In the genomic region with DNA sequence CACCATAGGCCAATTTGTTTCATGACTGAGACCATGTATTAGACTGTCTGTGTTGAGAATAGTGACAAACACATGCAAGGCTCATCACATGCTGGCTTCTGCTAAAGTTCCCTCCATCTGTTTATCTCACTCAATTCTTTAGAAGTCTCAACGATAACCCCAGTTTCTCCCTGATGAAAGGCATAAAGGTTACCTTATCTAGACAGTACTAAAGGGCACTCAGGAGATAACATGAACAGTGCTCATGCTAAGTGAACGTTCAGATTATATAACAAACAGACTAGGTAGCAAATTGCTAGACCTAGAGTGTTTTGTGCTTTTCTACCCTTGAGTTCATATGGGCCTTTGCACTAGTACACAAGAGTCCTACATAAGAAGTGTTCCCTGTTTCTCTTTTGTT, we compare ENCODE assay signal across 28 mouse cellular contexts. TPM values are rescaled to one million over a fixed set of nuclear protein-coding genes. Genes with fewer than 3 reads are reported as not detected.
DNase-seq lines count a peak whose midpoint lies in the region; ATAC-seq and TF ChIP-seq lines count a peak whose summit lies in the region.
"Had no signal": no experiment of that assay in that cellular context is flagged by ENCODE, and none has a peak within 500 bp of the region (broad histone marks: within the 10 kb centered on the region; RNA-seq: fewer than 3 reads in every experiment).

No protein-coding gene starts in this region.

- no peak for TF ChIP-seq RAD21 in MEL (IDR thresholded peaks at IDR 0.05; ENCODE audit: low read depth, low read length)

- ATAC-seq in liver, embryonic 11.5 days (replicated peaks; ENCODE audit: low FRiP score): peak; percentile 78
- peak; percentile 62 for ATAC-seq in liver, embryonic 14.5 days (ENCODE audit: insufficient read depth)
- ATAC-seq: activated CD4-positive, CD25-positive, alpha-beta regulatory T cell, adult 4 months; CD4-positive, CD25-positive, alpha-beta regulatory T cell, adult 4 months; forebrain, embryonic 13.5 days; forebrain, embryonic 16.5 days; hindbrain, embryonic 16.5 days had no signal

- no peak for TF ChIP-seq CTCF in MEL (IDR thresholded peaks at IDR 0.05 in 2 of 3, conservative IDR thresholded peaks at IDR 0.05 in 1 of 3; ENCODE audit: control insufficient read depth in 1 of 3, insufficient read depth in 1 of 3, low read depth in 2 of 3, low read length in 3 of 3, poor library complexity in 1 of 3, severe bottlenecking in 1 of 3)
- TF ChIP-seq CTCF in liver, embryonic 14.5 days (IDR thresholded peaks at IDR 0.05; ENCODE audit: low read depth): no peak

- no peak; a peak in 1 of 4 replicates for TF ChIP-seq EP300 in MEL (IDR thresholded peaks at IDR 0.05; ENCODE audit: low read depth in 1 of 2, low read length in 2 of 2)
- no peak for TF ChIP-seq EP300 in liver, embryonic 14.5 days (IDR thresholded peaks at IDR 0.05; ENCODE audit: low read depth)

- TF ChIP-seq POLR2A in MEL (IDR thresholded peaks at IDR 0.05; ENCODE audit: control insufficient read depth in 1 of 2, insufficient read depth in 1 of 2, low read depth in 1 of 2, low read length in 2 of 2, poor library complexity in 1 of 2): no peak

- no peaks in the 10 kb centered on the region for H3K9me3 ChIP-seq in liver, embryonic 11.5 days (ENCODE audit: control insufficient read depth, low read length)
- no peaks in the 10 kb centered on the region for H3K9me3 ChIP-seq in MEL (replicated peaks; ENCODE audit: insufficient read depth, low read length)
- H3K9me3 ChIP-seq in liver, embryonic 14.5 days (ENCODE audit: control insufficient read depth, low read length): no peaks in the 10 kb centered on the region
- H3K9me3 ChIP-seq in hindbrain, embryonic 10.5 days: no peaks in the 10 kb centered on the region
- H3K9me3 ChIP-seq: forebrain, embryonic 10.5 days; forebrain, embryonic 13.5 days; heart, embryonic 10.5 days; heart, embryonic 13.5 days; hindbrain, embryonic 13.5 days had no signal

- peaks cover 5% of the 10 kb centered on the region; the same call in 1 of the 2 replicates for H3K4me1 ChIP-seq in liver, embryonic 11.5 days (replicated peaks; ENCODE audit: control insufficient read depth, insufficient read depth, low read length)
- H3K4me1 ChIP-seq in MEL (ENCODE audit: control insufficient read depth in 1 of 2, insufficient read depth in 2 of 2, low read length in 2 of 2): no peaks in the 10 kb centered on the region
- H3K4me1 ChIP-seq in liver, embryonic 14.5 days (replicated peaks; ENCODE audit: control insufficient read depth in 2 of 2, insufficient read depth in 2 of 2, low read length in 1 of 2): peaks cover 0 to 4% of the 10 kb centered on the region in 2 experiments; a peak in 2 of 4 replicates
- no peaks in the 10 kb centered on the region for H3K4me1 ChIP-seq in hindbrain, embryonic 10.5 days (replicated peaks)
- H3K4me1 ChIP-seq: forebrain, embryonic 10.5 days; forebrain, embryonic 13.5 days; heart, embryonic 10.5 days; hindbrain, embryonic 13.5 days had no signal

- no peak overlapping the region for H3K27ac ChIP-seq in liver, embryonic 11.5 days (ENCODE audit: low read depth, low read length)
- H3K27ac ChIP-seq in MEL (ENCODE audit: control insufficient read depth, low read depth, low read length): no peak overlapping the region
- no peak overlapping the region for H3K27ac ChIP-seq in liver, embryonic 14.5 days
- no peak overlapping the region for H3K27ac ChIP-seq in hindbrain, embryonic 10.5 days
- H3K27ac ChIP-seq: forebrain, embryonic 10.5 days; forebrain, embryonic 13.5 days; heart, adult 2 months; heart, embryonic 10.5 days; heart, embryonic 13.5 days; hindbrain, embryonic 13.5 days had no signal

- no peak overlapping the region for H3K4me2 ChIP-seq in liver, embryonic 11.5 days
- no peak overlapping the region for H3K4me2 ChIP-seq in liver, embryonic 14.5 days (ENCODE audit: low read depth)
- H3K4me2 ChIP-seq: forebrain, embryonic 13.5 days; heart, embryonic 13.5 days; hindbrain, embryonic 13.5 days had no signal

- no peaks in the 10 kb centered on the region for H3K79me2 ChIP-seq in MEL (ENCODE audit: control insufficient read depth, insufficient read depth, low read length, poor library complexity)

- no peaks in the 10 kb centered on the region for H3K27me3 ChIP-seq in liver, embryonic 11.5 days (replicated peaks; ENCODE audit: control insufficient read depth, insufficient read depth, low read length)
- H3K27me3 ChIP-seq in MEL (ENCODE audit: control insufficient read depth in 1 of 2, insufficient read depth in 2 of 2, low read length in 2 of 2): no peaks in the 10 kb centered on the region
- H3K27me3 ChIP-seq in liver, embryonic 14.5 days (ENCODE audit: control insufficient read depth, insufficient read depth, low read length): no peaks in the 10 kb centered on the region
- no peaks in the 10 kb centered on the region for H3K27me3 ChIP-seq in hindbrain, embryonic 10.5 days (ENCODE audit: insufficient read depth, poor library complexity, severe bottlenecking)
- H3K27me3 ChIP-seq: forebrain, embryonic 13.5 days; heart, embryonic 13.5 days; hindbrain, embryonic 13.5 days had no signal

- DNase-seq in liver, embryonic 11.5 days (ENCODE audit: low spot score): no peak
- DNase-seq in liver (no peak), MEL (ENCODE audit: low read depth, low spot score) (peak; percentile 5)
- peak; percentile 17 for DNase-seq in c-Kit-positive CD71-positive TER-119-negative erythroid progenitor cells, embryonic 14.5 days (ENCODE audit: low read depth)
- DNase-seq in liver, embryonic 14.5 days (ENCODE audit: low read depth in 3 of 3, low spot score in 3 of 3): peak in 1 of 3 experiments; percentile 4
- DNase-seq in layer of hippocampus, adult 11-12 months (ENCODE audit: low spot score): no peak
- DNase-seq in kidney, postnatal 25 days: no peak
- no peak for DNase-seq in hindbrain, embryonic 10.5 days (ENCODE audit: low spot score)
- DNase-seq: adrenal gland, adult 8-10 months; adrenal gland, postnatal 25 days; cerebellum, adult 11 months; cerebellum, adult 2 months; cerebellum, adult 9-11 months; cerebellum, postnatal 36 days; gastrocnemius, postnatal 10 days; gastrocnemius, postnatal 36 days; heart, adult 2 months; heart, postnatal 14 days; heart, postnatal 4 days had no signal

- 29% methylated on average over 2 of the region's 2 CpGs for WGBS in liver, embryonic 11.5 days
- 13% methylated on average over 2 of the region's 2 CpGs for WGBS in liver, embryonic 14.5 days (ENCODE audit: insufficient replicate concordance)
- WGBS in hindbrain, embryonic 10.5 days: 79% methylated on average over 2 of the region's 2 CpGs

- H3K9ac ChIP-seq in liver, embryonic 11.5 days (ENCODE audit: low read depth, low read length): no peak overlapping the region
- H3K9ac ChIP-seq in MEL (ENCODE audit: control insufficient read depth, low read depth, low read length, poor library complexity, severe bottlenecking): no peak overlapping the region
- H3K9ac ChIP-seq in liver, embryonic 14.5 days (replicated peaks): no peak overlapping the region
- H3K9ac ChIP-seq: forebrain, embryonic 13.5 days; heart, embryonic 13.5 days; hindbrain, embryonic 13.5 days had no signal

- H3K36me3 ChIP-seq in liver, embryonic 11.5 days (ENCODE audit: control insufficient read depth, insufficient read depth, low read length): no peaks in the 10 kb centered on the region
- H3K36me3 ChIP-seq in MEL (ENCODE audit: control insufficient read depth in 1 of 2, insufficient read depth in 2 of 2, low read length in 2 of 2): no peaks in the 10 kb centered on the region
- H3K36me3 ChIP-seq in liver, embryonic 14.5 days (replicated peaks; ENCODE audit: control insufficient read depth, insufficient read depth, low read depth): no peaks in the 10 kb centered on the region
- H3K36me3 ChIP-seq in hindbrain, embryonic 10.5 days: no peaks in the 10 kb centered on the region
- H3K36me3 ChIP-seq: forebrain, embryonic 10.5 days; heart, embryonic 10.5 days; heart, embryonic 13.5 days; hindbrain, embryonic 13.5 days had no signal

- no peak overlapping the region for H3K4me3 ChIP-seq in liver, embryonic 11.5 days (ENCODE audit: low read depth, low read length)
- no peak overlapping the region for H3K4me3 ChIP-seq in MEL (ENCODE audit: control insufficient read depth in 1 of 2, insufficient read depth in 1 of 2, low read depth in 2 of 2, low read length in 2 of 2)
- H3K4me3 ChIP-seq in liver, embryonic 14.5 days (ENCODE audit: insufficient read depth in 1 of 2, low read depth in 2 of 2, low read length in 2 of 2): no peak overlapping the region
- H3K4me3 ChIP-seq in hindbrain, embryonic 10.5 days: no peak overlapping the region
- H3K4me3 ChIP-seq: forebrain, embryonic 10.5 days; forebrain, embryonic 13.5 days; heart, adult 2 months; heart, embryonic 10.5 days; heart, embryonic 13.5 days; hindbrain, embryonic 13.5 days had no signal

TF ChIP-seq in MEL, 35 proteins besides CTCF, POLR2A, EP300 and RAD21:
- TF ChIP-seq GATA1 (IDR thresholded peaks at IDR 0.05; ENCODE audit: low read depth, low read length) (0 out of 2 replicates have a peak, but pooled peaks have one; percentile 16), NRF1 (IDR thresholded peaks at IDR 0.05; ENCODE audit: insufficient read depth, low read depth, low read length, poor library complexity, severe bottlenecking) (no peak)

RNA-seq across cellular contexts. Expression of a gene that starts 59.6 kb away (rescaled TPM):
- 34.4 and 42.5 TPM in 2 replicates for polyA plus RNA-seq in liver, embryonic 11.5 days (2014; fragmentation: Nextera tagmentation; extraction: Ambion mirVana)
- total RNA-seq in MEL (2012; rRNA removed): 14.1 and 15.8 TPM in 2 replicates
- polyA plus RNA-seq in MEL (2012; ENCODE audit: insufficient read depth in 1 of 2, insufficient read length in 2 of 2, low read depth in 1 of 2, low replicate concordance in 2 of 2, missing spikeins in 1 of 2): 10 to 100 TPM in 1 of 2 experiments, not detected in 1; 39.0 TPM
- polyA plus RNA-seq in liver, embryonic 14.5 days (2012; rRNA removed): 11.3 and 19.6 TPM in 2 replicates
- 22.8 and 27.0 TPM in 2 replicates for polyA plus RNA-seq in liver, embryonic 14.5 days (2014; fragmentation: Nextera tagmentation; extraction: Ambion mirVana)
- 41.2 and 53.1 TPM in 2 replicates for polyA plus RNA-seq in hindbrain, embryonic 10.5 days (2016; fragmentation: Nextera tagmentation; extraction: Ambion mirVana)

Comparison
In these comparisons a context has a peak if more than half of its experiments do, and no peak if none do; other contexts are left out.
1. DNase-seq: peak in MEL (single experiment) and c-Kit-positive CD71-positive TER-119-negative erythroid progenitor cells, embryonic 14.5 days (single experiment); none in liver, embryonic 11.5 days (single experiment), liver (single experiment), layer of hippocampus, adult 11-12 months (single experiment), kidney, postnatal 25 days (0 of 2) and hindbrain, embryonic 10.5 days (single experiment).